Mouse (Mus musculus) telencephalon, adult 2 months (tissue): ENCODE measurements at regions not wholly inside any gene's neighbourhood (a gene's known extent, or its start where the extent isn't known, plus 50 kb on each side); places are given as distances from the start of the nearest gene placed in this dataset.
A peak's percentile ranks its signal among the peaks of the same experiment; 100 is the strongest.

Experiments
- DNase-seq: peaks from one replicate; pipeline ENCODE4 v3.0.0-alpha.2; 2011; ENCODE audit warnings: low read depth, low spot score

DNA sequence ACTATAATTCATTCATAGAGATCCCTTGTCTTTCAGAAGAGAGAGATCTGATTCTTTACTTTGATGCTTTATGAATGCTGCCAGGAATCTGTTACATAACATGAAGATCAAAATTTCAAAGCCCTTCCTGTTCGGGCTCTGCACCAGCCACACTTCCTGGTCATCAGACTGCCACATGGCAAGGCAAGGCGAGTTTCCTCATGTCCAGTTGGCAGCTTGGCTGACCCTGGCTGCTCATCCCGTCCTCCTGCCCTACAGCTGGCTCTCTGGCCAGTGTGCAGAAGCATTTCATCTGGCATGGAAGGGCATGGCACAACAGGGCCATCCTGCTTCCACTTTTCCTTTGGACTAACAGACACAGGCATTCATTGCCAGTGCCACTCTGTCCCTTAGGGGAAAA is 292.2 kb upstream of the Slc24a5 start:
- no peak for DNase-seq

DNA sequence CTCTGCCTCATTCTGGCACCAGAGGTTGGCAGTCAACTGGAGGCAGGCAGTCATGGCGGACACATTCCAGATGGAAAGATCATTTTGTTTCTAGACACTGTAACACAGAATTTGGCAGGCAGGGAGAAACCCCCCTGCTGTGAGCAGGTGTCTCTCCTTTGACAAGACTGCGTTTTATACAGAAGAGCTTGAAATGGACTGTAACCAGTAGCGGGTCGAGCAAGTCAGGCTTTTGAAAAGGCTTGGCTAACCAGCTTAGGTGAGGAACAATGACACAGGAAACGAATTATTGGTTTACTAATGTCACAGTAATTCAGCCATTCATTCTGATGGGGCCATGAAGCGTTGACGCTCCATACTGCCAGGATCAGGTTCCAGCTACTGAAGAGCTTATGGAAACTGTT is 275.3 kb upstream of the Slc24a5 start:
- DNase-seq = no peak

DNA sequence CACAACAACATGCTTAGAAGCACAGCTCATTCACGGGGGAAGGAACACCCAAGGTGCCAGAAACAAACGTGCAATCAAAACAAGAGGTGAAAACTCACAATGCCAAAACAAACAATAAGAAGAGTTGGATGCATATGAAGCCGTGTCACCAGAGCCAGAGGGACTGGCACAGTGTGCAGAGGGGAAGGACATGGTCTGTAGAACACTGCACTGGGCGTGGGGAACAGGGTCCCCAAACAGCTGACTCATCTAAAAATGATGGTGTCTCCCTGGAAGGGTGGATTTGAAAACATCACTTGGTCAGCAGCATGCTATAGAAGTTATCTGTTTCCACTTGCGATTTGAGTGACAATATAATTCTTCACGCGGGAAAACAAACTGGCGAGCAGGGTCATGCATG is 256.2 kb upstream of the Slc24a5 start:
- no peak for DNase-seq

DNA sequence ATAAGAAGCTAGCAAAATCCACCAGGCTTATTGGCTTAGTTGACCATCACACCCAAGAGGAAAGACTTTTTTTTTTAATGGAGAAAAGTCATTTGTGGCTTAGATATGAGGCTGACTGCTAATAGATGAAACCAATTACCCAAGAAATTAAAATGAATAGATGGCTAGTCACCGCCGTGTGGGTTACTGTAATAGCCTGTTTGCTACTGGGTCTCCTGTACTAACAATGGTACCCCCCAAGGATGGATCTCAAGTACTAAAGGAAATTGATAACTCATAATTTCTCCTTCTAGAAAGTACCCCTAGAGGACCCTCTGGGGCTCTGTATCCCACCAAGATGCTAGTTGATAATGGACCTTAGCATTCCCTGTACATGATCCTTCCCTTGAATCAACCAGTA is 251.1 kb upstream of the Slc24a5 start:
- no peak for DNase-seq

DNA sequence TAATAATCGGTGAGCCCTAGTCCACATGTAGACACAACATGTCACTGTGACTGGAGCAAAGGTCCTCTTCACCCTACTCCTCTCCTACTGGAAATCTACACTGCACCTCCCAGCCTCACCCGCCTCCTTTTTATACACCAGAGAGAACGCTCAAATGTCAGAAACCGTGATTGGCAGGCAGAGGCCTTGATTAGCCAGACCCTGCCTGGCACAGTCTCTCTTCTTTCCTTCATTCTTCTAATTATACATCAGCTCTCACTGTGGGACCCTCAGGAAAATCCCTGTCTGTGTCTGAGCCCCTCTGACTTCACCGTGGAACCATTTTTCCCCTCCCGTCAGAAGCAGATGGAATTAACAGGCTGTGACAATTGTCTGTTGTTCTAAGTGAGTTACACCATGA is 248.1 kb upstream of the Slc24a5 start:
- DNase-seq = no peak

DNA sequence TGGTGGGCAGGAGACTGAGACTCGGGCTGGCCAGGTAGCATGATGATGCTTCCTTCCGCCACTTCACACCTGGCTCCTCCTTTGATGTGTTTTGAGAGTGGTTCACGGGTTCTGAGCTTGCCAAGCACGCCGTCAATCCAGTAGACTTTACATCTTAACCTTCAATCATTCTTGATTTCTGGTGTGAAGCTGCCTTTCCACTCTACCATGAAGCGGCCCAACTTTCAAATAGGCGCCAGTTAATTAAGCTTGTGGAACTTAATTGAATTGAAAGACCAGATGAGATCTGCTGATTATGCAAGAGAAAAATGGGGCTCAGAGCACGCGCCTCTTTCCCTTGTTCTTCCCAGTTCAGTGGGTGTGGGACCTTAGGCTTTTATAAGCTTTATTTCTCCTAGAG is 247.1 kb upstream of the Slc24a5 start:
- DNase-seq = no peak

DNA sequence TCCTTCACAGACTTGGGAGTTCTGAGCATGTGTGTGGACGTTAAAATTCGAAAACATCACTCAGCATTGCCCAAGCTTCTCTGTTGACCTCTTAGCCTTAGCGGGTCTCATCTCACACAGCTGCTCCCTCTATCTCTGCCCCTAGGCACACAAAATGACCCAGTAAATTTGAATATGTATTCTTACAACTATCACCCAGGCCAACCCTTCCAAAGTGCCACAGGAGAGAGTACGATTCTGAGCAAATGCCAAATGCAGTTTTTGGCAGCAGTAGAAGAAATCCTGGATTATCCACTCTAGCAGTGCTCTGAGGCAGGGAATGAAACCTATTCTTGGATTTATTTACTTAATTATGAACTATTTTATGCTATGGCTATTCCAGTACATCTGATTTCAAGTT is 246.6 kb upstream of the Slc24a5 start:
- DNase-seq = no peak

DNA sequence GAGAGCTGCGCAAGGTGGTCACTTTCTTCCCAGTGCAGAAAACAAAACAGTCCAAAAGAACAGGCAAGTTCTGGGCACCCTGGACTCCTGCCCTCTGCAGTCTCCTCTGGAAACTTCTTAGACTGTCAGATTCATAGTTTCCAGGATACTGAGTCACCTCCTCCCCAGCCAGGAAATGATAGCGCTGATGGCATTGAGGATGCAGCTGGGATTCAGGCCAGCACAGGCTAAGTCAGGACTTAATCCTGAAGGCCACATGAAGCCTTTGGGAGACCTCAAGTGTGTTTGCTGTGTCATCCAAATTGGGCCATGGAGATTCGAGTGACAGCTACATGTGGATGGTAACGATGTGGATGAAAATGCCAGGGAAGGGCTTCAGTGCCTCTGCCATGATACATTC is 219.1 kb upstream of the Slc24a5 start:
- DNase-seq = no peak

DNA sequence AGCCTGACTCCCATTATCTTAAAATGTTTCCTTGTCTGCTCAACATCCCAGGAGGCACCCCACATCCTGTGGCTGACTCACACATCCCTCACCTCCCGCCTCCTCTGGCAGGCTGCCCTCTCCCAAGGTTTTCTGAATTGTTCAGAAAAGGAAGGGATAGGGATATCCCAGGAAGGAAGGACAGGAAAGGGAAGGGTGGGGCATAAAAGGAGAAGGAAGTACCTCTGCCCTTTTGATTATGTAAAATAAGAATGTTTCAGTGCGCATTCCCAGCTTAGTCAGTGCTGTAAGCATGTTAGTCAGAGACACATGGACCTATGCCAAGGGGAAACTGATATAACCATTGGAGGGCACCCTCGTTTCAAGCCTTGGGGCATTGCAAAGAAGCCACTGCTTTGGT is 209.4 kb upstream of the Slc24a5 start:
- DNase-seq = no peak

DNA sequence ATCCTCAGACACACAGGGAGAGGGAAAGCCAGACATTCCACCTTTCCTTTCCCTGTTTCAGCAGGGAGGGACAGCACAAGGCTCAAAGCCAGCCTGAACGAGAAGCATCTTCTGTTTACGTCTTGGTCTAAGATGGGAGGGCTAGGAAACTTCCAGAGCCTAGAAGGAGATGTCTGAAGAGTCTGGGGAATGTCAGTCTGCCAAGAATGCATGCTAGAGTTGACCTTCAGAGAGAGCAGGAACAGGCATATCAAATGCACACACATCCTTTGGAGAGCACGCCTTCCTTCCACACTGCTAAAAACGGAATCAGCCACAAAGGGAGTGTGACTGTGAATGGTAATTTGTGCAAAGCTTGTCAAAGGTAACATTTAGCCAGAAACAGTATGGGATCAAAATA is 179.7 kb upstream of the Slc24a5 start:
- DNase-seq = peak; percentile 8

DNA sequence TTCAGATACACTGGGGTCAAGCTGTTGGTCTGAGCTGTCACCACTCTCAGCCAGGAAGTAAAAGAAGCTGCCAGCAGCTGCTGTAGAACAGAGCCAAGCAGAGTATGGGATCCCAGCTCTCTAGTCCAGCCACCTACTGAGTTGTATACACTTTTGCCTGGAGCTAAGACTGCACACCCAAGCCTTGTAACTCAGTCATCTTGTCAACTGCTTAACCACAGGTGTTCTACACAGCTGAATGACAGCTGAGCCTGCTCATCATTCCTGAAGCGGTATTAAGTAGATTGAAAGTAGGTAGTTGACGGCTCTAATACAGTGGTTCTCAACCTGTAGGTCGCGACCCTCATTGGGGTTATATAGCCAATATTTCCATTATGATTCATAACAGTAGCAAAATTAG is 172.9 kb upstream of the Slc24a5 start:
- no peak for DNase-seq

DNA sequence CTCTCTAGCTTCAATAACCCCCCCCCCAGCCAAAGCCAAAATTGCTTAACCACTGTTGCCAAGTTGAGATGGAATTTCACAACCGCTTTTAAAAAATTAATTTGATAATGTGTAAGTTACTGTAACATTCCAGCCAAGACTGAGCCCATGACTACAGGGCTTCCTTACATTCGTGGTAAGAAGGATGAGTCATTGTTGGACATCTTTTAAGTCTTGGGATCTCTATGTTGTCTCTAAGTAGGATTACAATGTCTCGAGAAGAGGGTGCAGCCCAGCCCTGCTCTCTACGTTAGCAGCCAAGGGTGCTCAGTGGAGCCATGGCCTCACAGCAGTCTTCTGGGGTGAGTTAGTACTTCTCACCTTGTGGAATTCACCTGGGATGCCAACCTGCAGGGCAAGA is 164.4 kb upstream of the Slc24a5 start:
- no peak for DNase-seq

DNA sequence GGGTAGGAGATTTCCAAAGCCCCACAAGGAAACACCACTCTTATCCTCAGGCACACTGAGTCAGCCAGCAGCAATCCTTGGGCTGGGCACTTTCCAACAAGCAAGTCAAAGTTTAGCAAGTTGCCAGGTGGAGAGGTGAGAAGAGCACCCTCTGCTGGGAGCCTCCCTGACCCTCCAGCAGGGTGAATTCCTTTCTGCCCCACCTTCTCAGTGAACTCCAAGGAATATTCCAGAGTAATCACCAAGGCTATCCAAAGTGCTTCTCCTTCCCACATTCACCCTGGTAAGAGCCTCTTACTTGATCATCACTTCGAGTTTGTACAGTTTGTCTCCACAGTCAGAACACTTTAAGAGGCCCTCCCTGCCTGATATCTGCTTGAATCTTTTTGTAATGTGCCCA is 162.8 kb upstream of the Slc24a5 start:
- no peak for DNase-seq

DNA sequence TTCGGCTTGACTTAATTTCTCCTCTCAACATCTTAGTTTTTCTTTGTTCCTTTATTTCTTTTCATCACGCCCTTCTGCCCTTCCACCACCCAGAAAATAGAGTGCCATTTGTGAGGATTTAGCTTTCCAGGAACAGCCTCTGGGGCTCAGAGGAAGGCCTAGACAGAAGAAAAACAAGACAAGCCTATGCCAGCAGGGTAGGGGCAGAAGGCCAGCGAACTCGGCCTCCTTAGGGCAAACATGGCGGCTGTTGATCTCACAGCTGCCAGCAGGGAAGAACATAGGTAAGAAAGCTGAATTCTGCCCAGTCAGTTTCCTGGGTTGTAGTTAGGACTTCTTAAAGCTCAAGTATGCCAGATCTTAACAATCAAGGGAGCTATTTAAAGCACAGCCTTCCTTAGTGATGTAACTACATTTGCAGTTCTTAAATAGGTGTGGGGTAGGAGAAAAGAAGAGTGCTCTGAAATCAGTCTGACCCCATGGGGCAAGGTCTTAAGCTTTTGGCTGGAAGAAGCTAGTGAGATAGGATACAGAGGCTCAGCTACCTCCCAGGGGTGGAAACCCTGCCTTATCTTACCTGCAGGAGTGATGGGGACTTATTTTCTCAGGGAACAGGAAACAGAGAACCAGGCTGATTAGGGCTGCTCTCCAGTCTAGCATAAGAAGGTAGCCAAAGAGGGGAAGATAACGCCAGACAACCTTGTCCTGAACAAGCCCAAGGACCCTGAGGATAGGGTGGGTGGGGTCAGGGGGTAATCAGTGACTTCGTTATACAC is 148.8 kb upstream of the Slc24a5 start:
- DNase-seq = no peak

DNA sequence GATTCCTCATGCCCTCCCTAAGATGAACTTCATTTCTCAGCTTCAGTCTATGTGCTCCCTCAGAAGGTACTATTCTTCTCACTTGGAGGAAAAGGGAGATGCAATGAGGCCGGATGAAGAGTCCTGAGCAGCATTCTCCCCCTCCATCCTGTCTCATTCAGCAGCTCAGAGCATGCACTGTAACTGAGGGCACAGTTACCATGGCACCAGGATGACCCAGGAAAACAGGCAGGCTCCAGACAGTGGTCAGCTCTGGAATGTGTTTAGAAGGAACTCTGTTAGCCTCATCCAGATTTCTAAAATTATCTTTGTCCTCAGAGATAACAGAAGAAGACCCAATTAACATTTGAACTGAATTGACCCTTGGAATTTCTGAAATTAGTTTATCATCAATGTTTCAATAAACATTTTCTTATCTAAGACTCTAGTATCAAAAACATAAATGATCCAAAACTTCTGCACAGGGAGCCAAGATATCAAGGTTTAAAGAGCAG is 148.1 kb upstream of the Slc24a5 start:
- no peak for DNase-seq

DNA sequence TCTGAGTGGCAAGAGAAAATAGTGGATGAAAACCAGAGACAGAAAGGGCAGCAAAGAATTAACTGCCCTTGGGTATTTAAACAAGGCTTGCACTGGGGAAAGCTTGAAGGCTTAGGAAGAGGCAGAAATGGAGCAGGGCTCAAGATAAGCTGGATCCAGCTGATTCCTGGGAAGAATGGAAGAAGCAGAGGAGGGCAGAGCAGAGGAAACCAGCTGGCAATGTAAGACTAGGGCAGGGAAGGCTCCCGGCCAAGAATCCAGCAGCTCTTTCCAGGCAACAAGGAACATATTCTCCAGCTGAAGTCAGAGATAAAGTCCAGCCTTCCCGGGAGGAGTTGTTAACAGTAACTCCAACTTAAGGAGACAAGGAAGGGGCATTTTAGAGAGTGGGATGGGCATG is 147.7 kb upstream of the Slc24a5 start:
- DNase-seq = no peak

DNA sequence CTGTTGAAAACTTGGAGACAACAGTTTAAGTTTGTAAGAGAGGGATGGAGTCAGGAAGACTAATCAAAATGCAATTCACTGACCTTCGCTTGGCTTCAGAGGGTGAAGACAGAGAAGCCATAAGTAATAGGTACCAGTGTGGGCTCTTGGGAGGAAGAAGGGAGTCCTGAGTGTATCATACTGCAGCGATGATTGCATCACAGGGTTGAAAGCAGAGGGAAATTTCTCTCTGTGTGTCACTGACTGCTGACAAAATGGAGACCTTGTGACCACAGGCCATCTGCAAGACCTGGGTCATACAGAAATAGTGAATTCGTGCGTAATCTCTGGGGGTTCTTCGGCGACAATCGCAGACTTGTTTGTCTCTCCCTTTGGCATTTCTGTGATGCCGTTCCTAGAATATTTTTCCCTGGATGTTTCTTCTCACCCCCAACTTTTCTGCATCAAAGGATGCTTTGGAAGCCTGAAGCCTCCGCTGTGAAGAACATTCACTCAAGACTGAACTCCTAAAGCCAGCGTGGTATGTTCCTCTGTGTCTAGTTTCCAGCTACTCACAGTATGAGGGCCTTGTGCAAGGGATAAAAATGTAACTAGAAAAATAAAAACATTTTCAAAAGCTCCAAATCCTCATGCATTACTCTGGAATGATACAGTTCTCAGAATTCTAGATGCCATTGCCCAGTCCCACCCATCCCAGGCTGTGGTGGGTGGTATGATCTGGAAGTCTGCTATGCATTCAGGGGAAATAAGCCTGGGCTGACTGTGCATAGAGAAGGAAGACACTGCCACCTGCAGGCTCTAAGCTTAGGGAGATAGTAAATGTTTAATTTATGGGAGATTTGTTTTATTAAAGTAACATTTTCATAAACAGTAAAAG is 139.8 kb upstream of the Slc24a5 start:
- peak; percentile 49 for DNase-seq

DNA sequence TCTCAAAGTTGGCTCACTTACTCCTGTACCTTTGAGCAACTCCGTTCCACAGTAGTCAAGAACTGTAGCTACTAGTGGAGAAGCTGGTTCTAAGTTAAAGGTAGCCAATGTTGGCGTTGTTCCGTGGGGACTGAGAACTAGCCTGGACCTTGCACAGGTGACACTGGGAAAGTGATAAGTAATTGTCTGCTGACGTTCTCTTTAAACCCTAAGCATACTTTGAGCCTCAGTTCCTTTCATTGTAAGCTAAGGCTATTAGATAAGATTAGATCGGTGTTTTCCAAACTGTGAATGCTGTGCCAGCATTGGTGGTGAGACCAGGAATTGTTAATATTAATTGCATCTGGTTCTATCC is 139.2 kb upstream of the Slc24a5 start:
- DNase-seq = no peak

DNA sequence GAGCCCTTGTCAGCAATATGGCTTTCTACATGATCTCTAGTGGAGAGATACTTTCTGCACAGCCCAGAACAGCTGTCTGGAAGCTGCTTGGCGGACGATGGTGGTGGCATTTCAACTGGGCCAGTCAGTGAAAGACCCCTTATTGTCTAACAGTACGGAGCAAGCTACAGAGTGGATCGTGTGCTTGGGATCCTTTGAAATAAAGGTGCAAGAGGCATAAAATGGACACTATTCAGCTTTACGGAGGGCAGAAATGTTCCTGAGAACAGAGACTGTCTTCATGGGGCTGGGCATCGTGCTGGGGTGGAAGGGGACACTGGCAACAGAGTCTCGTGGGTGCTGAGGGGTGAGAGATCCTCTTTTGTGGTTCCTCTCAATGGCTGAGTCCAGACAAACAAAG is 137.2 kb upstream of the Slc24a5 start:
- peak; percentile 32 for DNase-seq

DNA sequence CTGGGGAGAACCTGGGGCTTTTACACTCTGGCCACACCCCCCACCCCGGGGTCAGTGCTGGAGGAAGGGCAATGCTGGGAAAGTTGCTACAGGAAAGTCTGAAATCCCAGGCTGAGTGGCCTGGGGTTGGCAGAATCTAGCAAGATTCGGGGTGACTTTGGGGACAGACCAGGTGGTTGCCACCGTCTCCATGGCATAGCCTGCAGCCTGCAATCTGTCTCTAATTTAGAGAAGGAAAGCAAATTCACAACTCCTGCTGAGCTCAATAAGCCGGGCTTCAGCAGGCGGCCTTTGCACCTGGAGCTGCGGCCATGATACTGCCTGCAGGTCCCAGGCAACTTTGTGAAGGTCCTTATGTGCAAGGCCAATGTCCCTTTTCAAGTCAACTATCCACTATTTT is 135.4 kb upstream of the Slc24a5 start:
- DNase-seq = no peak

DNA sequence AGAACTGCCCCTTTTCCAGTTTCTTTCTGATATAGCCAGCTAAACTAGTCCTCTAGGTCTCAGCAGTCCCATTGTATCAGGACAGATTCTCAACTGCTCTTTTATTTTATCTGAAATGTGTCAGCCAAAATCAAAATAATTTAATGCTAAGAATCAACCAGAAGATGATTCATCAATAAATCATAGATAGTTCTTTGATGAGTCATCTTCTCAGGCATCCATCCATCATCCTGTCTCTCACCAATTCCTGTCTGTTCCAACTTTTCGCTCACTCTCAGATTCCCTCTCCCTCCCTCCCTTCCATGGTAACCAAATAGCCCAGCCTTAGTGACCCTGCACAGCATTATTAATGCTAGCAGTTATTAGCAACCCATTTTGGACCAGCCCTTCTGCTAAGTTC is 134.0 kb upstream of the Slc24a5 start:
- DNase-seq = no peak

DNA sequence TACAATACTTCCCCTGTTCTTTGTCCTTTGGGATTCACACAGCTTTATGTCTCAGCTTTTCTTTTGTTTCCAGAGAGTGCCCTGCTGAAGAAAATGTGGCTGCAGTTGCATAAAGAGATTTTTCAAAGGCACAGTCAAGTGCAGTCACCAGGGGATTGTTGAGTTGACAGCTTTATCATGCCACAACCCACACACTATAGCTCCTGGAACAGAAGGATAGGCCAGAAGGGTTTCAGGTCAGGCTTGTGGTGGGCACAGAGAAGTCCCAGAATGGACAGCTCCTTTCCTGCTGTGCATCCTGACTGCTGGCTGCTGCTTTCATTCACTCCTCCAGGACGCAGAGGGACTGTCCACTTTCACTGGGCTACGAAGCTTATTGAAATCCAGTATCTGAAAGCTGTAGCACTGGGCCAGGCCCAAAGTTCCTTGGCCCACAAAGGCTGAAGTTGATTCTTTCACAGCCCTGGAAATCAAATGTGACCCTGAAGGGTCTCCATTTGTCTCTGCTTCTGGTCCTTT is 119.6 kb upstream of the Slc24a5 start:
- DNase-seq = no peak

DNA sequence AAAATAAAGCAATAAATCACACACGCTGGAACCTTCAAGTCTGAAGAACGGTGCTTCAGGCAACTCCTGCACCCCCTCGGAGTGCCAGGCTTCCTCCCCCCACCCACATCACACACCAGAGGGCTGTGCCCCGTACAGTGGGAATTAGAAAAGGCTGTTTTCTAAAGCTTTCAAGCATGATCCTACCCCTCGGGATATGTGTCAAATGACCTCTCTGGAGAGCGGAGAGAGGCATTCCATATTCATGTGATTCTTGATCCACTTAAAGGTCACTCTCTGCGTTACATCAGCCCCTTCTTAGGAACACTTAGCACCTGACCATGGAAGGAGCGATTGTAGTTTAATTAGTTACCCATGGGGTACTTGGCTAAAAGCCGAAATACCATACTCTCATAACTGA is 119.1 kb upstream of the Slc24a5 start:
- no peak for DNase-seq
